Mouse (Mus musculus): Measurements from ENCODE around the gene Rpl14.
A peak's percentile ranks its signal among the peaks of the same experiment; 100 is the strongest.

Gene Rpl14

DNA sequence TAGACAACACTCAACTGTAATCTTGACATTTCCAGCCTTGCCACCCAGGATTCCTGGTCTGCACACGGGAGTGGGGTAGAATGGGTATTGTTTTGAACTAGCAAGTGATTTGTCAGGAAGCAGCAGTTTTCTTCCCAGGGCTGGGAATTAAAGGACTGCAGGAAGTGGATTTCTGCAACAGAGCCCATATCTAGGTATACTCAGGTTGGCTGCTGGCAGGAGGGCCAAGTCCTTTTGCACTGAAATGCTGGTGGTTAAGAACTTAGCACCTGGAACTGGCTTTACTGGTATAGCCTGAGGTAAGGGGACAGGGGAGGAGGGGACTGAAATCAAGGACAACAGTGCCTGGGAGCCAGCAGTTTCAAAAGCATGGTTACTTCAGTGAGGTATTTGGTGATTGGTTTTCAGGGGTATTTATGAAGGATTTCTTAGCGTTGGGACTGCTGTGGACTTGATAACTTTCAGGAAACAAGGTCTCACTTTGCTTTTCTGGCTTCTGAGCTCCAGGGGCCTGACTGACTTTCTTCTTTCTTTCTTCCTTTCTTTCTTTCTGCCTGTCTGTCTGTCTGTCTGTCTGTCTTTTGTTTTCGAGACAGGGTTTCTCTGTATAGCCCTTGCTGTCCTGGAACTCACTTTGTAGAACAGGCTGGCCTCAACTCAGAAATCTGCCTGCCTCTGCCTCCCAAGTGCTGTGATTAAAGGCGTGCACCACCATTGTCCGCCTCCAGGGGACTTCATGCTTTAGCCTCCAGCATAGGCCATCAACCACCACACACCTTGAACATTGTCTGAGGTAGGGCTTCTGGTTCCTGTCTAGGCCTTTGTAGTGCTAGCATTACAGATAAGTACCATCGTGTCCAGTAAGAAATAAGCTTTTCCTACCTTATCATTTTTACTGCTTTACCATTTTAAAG, 4.8 kb downstream of the Rpl14 start:
- no peak for DNase-seq

DNA sequence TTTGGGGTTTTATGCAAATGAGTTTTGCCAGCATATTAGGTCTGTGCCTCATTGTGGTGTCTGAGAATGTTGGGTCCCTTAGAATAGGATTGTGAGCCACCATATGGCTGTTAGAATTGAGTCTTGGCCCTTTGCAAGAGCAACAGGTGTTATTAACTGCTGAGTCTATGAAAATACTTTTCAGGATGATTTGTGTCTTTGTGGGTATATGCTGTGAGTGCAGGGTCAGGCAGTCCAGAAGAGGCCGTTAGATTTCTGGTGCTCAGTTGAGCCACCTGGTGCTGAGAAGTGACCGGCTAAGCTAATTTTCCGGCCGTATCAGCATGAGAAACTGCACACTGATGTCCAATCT, 5.4 kb downstream of the Rpl14 start:
- DNase-seq = no peak

DNA sequence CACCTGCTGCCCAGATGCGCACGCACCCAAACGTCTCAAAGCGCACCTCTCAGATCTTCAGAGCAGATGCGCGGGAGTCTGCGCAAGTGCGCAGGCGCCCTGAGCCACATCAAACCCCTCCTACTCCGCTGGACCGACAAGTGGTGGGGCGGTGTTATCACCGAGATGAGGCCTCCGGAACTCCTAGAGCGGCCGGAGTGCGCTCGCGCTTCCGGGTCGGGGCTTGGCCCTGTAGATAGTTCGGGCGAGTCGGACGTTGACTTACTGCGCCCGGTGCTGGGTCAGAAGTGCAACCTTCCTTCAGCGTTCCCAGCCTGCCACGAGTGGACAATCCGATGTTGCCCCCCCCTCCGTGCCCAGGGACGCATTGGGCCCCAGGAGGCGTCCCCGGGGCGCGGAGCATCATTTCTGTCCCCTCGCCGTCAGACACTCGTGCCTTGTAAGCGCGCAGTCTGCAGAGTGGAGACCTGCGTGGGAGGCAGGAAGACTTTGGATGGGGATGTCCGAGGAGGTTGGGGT, 5.9 kb downstream of the Rpl14 start:
- DNase-seq = peak; percentile 81

DNA sequence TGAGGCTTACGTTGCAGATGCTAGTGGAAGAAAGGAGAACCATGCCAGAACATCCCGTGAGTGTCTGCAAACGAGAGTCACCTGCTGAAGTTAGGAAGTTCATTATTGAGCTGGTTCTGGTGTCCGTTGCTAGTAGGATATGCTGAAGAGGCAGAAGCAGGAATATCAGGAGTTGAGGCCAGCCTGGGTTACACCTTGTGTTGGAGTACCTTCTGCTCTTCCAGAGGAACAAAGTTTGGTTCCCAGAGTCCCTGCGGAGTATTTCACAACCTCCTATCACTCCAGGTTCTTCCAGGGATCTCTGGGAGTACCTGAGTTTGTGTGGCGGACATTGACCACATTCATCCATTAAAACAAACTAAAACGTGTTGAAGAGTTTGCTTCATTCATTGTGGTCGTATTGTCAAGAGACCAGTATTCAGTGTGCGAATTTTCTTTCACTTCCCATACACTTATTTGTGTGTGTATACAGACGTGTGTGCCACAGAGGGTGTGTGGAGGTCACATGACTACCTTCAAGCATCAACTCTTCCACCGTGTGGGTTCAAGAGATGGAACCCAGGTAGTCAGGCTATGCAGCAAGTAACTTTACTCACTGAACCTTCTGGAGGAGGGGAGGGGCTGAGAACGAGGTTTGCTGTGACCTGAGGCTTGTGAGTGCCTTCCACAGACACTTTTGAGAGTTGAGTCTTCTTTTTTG, 6.6 kb downstream of the Rpl14 start:
- DNase-seq = no peak

DNA sequence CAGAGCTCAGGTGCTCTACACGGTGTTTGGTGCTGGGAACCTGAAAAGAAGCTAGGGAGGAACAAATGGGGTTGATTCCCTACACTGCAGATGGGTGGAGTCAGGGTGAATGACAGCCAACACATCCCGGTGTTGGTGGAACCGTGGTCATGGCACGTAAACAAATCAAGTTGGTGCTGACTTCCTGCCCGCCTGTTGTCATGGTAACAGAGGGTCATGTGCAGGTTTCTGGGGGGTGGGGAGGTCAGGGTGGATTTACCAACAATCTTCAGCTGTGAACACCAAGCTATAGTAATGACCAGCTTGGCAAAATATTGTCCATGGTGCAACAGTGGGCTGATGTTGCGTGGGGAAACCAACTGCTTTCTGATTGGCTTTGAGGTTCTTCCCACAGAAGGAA, 7.5 kb downstream of the Rpl14 start:
- DNase-seq = no peak

DNA sequence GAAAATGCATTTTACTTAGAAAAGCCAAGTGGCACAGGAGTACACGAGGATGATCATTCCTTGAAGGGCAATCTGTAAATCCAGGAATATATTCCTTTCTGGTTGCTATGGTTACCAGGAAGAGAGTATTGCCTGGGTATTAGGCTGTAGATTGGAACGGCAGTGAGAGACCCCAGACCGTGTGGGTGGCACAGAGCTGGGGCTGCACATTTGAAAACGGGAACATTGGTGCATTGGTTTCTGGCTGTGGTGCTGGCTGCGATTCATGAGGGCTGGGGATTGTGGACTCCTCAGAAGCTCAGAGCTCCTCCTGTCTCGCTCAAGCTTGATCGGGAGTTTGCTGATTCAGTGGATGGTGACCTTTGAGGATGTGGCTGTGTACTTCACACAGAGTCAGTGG, 8.6 kb downstream of the Rpl14 start:
- no peak for DNase-seq

DNA sequence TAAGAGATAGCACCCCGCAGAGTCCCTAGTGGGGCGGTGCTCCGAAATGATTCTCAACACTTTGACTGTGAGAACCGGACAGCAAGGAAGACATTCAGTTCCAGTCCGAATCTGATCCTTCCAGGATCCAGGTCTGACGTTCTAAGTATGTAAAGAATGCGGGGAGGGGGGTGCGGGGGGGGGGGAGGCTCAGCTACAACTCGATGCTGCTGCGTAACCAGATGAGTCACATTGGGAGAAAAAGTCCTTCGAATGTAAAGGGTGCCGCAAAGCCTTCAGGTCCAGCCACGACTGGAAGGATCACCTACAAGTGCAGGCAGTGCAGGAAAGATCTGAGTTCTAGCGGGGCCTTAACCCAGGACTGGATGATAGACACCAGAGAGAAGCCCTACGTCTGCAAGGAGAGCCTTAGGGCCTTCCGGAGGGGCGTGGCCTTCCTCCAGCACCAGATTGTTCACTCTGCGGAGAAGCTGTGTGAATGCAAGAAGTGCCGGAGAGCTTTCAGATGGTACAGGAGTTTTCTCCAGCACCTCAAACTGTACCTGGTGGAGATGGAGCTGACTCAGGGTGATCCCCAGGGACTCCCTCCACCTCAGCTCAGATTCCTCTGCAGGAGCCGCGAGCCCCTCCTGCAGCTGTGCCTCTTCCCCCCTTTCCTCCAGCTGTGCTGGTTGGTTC, 10.8 kb downstream of the Rpl14 start:
- peak; percentile 42 to 65 for DNase-seq

DNA sequence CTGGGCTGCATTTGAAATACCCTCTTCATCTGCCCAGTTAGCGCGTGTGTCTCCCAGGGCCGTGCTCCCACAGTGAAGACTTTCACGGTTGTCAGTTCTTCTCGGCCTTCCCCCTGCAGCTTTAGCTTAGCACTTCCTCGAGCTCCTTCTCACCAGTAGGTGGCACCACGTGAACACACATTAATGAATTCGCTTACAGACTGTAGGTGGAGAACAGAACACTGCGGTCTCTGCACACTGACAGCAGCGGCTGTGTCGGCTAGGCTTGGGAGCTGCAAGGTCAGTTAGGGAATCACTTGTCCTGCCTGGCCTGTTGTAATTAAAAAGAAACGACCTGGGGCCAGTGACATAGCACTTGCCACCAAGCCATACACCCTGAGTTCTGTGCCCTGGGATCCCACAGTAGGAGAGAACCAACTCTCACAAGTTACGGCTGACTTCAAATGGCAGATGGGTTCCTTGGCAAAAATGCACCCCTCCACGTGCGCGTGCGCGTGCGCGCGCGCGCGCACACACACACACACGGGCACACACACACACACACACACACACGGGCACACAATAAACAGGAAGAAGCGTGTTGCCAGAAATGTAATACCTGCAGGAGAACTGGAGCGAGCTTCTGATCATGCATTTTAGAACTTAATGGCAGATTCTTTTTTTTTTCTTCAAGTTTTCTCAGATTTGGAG, 11.5 kb downstream of the Rpl14 start:
- peak; percentile 76 to 84 for DNase-seq

DNA sequence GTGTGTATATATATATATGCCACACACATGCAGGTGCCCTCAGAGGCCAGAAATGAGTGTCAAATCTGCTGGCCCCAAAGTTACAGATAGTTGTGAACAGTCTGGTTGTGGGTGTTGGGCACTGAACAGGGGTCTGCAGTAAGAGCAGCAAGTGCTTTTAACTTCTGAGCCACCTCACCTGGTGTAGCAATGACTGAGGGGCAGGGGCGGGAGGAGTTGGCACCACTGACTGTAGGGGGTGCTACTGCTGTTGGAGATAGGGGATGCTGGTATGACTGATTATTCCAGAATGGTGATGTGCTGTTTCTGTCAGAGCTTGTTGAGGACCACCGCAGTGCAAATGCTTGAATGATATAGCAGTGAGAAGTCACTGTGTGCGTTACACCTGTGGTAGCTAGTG, 12.1 kb downstream of the Rpl14 start:
- no peak for DNase-seq

DNA sequence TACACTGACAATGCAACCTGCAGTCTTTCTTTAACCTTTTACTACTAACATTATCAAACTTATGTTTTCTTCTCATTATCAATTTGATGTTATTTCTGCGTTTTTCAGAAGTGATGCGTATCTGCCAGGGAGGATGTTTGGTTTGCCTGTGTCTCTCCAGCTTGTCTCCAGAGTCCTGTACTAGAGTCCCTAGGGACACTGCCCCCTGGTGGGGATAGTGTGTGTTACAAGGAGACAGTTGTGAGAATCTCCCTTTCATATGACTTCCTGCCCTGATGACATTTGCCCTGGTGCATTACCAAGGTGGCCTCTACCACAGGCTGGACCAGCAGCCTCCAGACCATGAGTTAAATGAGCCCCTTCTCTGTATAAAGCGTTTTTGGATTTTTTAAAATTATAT, 15.3 kb downstream of the Rpl14 start:
- peak; percentile 32 to 80 for DNase-seq

DNA sequence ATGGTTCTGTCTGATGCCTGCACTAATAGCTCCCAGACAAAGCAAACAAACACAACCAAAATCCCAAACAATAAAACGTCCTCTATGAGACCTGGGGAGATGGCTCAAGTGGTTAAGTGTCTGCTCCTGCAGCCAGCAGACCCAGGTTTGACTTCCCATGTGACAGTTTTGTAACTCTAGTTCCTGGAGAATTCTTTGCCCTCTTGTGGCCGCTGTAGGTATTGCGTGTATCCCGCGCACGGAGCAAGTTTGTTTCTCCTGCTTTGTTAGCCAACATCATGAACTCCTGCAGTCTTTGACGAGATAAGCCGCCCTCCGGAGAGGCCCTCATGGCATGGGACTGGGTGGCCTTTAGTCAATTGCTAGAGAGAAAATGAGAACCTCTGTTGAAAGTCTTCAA, 20.2 kb downstream of the Rpl14 start:
- DNase-seq = peak; percentile 38 to 77

DNA sequence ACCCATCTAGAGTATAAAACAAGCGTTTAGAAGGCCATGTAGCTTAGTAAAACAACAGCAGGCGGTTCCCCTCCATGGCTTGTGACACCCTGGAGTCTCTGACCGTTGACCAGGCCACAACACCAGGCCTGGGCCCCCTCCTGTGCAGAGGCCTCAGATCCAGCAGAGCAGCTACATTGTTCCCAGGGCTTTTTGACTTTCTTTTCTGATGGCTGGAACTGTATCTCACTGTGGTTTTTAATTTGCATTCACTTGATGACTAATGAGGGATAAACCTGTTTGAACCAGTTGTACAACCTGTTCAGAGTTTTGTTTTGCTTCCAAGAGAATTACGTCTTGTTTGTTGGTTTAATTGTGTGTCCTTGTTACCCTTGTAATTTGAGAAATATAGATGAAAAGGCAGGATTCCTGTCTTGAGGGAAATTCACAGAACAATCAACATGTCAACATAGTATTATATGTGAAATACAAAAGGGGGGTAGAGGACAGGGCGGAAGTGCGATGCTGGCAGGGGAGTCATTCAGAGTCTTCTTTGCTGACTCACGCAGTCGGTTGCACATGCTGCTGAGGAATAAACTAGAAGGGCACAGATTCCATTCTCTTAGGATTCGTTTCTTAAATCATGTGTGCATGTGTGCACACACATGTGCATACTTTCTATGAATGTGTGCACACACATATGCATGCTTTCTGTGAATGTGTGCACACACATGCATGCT, 22.3 kb downstream of the Rpl14 start:
- no peak for DNase-seq

DNA sequence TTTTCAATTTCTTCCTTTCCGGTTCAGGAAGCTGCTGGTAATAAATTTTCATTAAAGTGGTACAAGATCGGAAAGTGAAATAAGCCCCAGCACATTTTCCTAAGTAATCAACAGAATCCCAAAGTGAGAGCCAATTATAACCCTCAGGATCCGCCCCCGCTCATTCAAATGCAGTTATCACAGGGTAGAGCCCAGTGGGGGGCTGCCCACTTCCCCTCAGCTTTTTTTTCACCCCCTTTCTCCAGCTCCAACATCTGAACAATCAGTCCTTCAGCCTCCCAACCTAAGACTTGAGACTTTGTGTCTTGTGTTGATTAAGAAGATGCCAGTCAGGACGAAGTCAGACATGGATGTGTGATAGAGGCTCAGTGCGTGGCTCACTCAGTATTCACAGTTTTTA, 23.6 kb downstream of the Rpl14 start:
- no peak for DNase-seq

DNA sequence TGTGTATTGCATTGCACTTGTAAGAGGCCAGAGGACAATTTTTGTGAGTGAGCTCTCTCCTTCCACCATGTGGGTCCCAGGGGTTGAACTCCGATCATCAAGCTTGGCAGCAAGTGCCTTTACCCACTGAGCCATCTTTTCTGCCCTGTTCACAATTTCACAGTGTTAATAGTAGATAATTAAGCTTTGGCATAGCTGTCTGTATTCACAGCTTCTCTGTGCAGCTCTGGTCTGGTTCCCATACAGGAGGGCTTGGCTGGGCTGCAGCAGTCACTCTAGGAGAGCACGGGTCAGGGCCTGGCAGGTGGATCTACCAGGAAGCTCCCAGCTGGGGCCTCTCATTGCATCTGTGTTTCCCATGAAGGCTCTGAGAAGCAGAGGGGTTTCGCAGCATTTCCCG, 24.1 kb downstream of the Rpl14 start:
- DNase-seq = no peak

DNA sequence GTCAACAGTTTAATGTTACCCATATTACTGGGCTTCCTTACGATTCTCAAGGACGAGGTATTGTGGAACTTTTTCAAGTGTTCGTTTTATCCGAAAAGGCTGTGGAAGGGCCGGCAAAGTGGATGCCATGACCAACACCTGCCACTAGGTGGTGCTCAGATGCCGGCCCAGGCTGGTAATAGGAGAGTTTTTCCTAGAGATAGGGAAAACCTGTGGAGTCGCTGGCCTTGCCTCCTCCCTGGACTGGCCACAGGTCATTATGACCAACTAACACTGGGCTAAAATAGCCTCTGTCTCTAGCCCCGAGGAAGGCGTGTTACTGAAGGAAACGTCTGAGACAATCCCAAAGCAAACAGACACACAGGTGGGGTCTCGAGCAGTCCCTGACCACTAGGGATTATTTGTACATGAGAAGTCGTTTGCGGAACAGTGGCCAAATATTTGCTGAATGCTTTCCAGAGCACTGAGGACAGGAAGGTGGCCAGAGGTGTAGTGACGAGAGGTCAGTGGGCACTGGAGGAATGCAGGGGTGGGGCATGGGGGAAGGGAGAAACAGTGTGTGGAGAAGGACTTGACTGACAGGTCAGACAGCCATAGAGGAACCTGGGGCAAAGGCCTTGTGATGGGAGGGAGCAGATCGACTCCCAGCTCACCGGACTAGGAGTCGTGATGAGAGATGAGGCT, 30.4 kb downstream of the Rpl14 start:
- peak in 1 of 2 experiments; percentile 59 for DNase-seq

DNA sequence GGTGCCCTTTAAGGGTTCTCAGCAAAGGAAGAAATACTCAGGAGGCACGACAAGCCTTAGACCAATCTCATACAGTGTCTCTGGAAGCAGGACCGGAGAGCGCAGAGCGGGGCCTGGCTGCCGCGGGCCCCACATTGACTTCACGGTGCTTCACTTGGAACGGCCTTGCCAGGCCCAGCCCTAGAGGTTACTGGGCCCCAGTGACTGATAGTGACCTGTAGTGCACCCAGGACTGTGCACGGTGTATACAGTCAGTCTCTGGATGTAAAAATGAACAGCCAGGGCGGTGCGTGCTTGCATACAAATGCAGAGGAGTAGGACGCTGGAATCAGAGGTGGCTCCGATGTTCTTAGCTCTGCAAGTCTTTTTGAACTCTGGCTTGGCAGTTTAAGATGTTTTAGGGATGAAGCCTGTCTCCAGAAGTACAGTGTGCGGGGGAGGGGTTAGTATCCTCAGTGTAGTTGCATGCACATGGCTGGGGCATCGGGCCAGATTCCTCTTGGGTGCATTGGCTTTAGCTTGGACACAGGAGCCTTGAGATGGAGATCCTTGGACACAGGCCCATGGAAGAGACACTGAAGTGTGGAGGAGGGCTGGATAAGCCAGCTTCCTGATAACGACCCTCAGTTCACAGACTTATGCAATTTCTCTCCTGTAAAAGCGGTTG, 31.1 kb downstream of the Rpl14 start:
- DNase-seq = no peak

DNA sequence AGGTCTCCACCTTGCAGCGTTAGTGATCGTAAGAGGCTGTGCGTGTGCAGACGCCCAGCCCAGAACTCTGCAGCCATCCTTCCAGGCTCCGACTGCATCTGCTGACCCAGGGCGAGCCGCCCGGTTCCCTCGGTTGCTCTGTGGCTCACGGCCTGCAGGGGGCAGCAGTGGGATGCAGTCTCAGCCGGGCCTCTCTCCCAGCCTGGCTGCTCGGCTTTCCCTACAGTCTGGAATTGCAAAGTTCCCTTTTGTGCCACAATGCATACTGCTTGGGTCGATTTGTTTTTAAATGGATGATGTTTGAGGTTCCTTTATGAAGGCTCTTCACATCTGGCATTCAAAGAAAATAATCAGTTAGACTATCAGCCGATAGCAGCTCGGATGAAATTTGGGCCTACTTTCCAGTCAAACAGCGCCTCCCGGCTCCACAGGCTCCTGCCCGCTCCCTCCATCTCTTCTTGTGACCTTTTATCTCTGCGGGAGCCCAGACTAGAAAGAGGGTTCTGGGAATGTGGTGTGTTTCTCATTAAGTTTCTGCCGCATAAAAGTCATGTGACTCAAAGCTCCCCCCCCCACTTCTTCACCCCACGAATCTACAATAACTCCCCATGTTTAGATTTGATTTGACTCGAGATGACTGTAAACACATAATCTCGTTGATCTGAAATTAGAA, 31.7 kb downstream of the Rpl14 start:
- peak; percentile 34 to 72 for DNase-seq

DNA sequence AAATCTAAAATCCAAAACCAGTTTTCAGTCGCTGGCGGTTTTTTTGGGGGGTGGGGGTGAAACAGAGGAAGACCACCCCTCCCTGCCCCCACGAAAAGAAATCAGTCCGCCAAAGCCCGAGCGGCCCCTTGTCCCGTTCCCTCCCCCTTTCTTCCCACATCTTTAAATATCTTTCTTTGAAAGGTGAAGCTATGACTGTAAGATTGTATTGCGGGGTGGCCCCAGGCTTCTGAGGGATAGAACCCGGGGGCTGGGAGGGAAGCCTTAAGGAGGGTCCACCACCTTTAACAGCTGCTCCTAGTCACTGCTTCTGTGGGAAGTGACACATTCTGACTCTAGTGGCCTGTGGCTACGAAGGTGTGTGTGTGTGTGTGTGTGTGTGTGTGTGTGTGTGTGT, 32.3 kb downstream of the Rpl14 start:
- no peak for DNase-seq

DNA sequence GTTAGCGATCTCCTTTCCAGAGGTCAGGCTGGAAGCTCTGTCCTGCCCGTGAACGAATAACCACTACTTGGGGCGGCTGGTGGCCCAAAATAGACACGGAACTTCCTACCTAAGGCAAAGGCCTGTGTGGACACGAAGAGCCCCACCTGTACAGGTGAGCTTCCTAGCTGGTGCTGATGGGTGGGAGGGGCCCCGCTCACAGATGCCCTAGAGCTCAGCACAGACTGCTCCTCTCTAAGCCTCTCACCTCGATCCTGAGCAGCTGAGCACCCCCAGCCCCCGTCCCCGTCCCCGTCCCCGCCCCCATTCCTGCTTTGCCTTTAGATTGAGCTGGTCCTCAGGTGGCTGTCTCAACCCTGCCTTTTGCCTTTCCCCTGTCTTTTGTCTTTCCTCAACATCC, 32.7 kb downstream of the Rpl14 start:
- no peak for DNase-seq

DNA sequence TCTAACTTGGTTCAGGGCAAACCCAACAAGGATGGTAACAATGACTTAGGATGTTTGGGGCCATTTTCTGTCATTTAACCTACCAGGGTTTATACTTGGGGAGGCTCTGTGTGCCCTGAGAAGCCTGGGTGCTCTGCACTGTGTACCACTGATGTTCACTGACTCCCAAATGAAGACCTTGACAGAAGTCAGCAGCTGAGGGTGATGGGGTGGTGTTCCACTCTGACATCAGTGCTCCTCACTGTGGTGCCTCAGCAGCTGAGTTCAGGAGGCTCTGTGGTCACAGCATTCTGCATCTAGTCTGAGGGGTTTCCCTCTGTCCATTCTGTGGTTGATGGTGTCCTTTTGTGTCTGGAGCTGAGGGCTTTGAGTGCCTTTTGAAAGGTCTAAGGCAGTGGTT, 39.8 kb downstream of the Rpl14 start:
- DNase-seq = no peak

DNA sequence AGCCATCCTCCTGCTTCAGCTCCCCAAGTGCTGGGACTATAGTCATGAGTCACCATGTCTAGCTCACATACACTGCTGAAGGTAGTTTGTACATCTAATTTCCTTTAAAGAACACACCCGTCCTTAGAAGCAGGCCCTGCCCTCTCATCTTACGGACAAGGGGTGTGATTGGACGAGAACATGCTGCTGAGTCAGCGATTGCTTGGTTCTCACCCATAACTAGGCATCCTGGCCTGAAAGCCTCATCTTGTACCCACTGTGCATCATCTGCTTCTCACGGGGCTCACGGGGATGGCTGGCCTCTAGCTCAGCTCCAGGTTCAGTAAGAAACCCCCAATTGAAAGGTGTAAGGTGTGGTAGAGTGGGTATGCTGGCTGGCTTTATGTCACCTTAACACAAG, 42.8 kb downstream of the Rpl14 start:
- DNase-seq = no peak

All from spleen, adult 18-20 months (tissue).